Mouse (Mus musculus) urinary bladder, adult 2 months (tissue): ENCODE data around the gene Ros1. TPM values are rescaled to one million over a fixed set of nuclear protein-coding genes. Genes with fewer than 3 reads are reported as not detected.

Experiments
- DNase-seq: peaks from one replicate; pipeline ENCODE4 v3.0.0; 2022; ENCODE audit warnings: low spot score
- polyA plus RNA-seq: library from polyadenylated mRNA; depleted of rRNA; stranded (reverse); fragments of >200 nt; gene quantifications from 2 replicates; pipeline ENCODE4 v1.2.3, GENCODE M21; 2012; rRNA removed

Gene Ros1
- not detected in 2 replicates for polyA plus RNA-seq

DNA sequence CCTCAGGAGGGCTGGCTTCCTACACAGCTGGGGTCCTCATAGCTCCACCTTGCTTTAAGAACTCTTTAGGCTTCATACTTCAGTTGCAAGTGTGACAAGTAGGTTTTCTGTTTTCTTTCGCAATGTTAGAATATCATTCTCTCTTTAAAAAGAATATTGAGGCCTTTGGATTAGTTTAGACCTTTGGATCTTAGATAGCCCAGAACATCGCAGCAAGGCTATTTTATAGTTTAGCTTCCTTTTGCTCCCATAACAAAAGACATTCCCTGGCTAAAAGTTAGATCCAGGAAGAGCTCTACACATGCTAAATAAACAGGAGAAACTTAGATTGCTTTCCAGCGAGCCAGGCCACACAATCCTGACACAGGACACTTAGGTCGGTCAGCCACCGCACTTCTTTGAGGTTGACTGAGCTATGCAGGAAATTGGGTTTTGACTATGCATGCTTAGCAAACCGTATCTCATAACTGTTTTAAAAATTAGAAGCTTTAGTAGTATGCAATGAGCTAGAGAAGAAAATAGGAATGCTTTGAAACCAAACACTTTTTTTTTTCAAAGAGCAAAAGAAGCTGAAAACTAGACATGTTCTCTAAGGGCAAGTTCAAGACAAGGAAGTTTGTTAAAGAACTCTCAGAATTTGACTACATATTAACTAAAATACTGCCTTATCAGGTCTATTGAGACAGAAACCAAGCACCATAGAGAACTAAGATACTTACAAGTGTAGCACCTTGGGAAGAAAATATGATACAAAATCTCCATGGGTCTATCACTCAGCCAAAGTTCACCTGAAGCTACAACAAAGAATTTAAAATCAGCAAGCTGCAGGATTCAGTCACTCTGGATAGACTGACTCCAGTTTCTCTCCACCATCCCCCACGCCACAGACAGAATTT lies at the start of gene Ros1:
TSS of gene Ros1 (minus strand) at position 288 of the 896 bp plus-strand sequence.
- DNase-seq = no peak

- DNase-seq = no peak
These were observed 47.8 kb upstream of the Ros1 start for GRCm38 (mm10) chr10:52242680-52243323.

DNA sequence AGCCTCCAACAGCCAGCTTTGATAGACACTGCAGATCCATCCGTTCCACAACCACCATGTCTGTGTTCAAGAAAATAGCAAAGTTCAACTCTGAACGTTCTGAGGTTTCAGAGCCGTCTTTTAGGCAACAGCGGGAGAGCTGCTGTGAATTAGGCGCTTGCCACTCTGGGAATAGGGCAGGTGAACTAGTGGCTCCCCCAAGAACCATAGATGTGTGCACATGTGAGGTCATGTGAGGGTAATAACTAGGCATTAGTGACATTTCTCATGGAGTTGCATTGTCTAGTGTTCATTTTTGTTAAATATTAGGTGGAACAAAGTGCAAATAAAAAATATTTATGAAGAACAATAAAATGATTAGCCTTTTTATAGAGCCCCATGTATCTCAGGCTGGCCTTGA lies 47.0 kb upstream of the Ros1 start:
- no peak for DNase-seq

DNA sequence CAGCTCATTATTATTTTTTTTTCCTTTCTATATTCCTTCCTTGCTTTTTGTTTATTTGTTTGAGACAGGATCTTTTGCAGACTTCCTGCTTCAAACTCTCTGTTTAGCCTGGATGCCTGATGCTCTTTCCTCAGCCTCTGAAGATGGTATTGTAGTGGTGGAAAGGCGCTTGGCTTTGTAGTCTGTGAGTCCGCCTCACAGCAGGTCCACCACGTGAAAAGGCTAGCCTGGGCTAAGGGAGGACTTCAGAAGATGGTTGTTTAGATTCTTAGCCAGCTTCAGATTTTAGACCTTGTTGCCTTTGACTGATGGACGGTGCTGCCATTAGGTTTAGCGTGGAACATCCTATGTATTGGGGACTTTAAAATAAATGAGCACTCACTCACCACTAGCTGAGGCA lies 40.4 kb upstream of the Ros1 start:
- DNase-seq = no peak

DNA sequence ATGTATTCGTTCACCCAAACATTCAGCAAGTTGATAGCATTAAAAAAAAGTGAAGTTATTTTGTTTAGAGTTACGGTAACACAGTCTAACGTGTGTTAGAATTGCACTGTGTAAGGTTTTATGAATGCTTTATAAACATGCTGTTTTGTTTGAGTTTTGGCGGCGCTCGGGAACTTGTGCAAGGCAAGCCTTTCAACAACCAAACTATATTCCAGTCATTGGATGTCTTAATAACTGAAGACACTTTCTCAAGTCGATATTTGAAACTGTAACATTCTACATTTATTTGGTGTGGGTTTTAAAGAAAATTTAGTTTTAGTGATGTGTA lies 39.6 kb upstream of the Ros1 start:
- DNase-seq = no peak

DNA sequence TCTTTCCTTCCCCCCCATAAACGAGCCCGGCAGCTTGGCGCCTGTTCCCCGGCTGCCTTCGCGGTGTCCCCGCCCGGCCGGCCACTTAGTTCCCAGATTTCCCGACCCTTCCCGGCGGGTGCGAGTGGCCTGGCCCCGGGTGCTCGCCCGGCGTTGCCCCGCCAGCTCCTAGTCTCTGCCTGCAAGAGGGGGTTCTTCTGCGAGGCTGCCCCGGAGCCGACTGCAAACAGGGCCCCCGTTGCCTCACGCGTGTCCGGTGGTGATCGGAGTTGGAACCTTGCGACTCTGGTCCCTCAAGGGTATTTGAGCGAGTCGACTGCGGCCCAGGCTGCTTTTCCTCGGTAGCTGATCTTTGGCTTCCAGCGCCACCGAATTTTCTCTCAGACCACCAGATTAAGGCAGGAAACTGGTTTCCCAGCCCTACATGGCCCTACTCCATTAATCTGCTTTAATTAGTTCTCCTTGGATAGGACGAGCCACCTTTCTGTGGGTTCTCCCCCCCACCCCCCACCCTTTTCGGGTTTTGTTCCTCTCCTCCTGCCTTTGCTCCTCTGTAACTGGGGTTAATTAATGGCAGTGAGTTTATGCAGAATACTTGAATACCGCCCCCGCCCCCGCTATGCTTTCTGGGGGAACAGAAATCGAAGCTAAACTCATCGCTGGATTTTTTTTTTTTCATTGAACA lies 39.1 kb upstream of the Ros1 start:
- DNase-seq = peak; percentile 44

DNA sequence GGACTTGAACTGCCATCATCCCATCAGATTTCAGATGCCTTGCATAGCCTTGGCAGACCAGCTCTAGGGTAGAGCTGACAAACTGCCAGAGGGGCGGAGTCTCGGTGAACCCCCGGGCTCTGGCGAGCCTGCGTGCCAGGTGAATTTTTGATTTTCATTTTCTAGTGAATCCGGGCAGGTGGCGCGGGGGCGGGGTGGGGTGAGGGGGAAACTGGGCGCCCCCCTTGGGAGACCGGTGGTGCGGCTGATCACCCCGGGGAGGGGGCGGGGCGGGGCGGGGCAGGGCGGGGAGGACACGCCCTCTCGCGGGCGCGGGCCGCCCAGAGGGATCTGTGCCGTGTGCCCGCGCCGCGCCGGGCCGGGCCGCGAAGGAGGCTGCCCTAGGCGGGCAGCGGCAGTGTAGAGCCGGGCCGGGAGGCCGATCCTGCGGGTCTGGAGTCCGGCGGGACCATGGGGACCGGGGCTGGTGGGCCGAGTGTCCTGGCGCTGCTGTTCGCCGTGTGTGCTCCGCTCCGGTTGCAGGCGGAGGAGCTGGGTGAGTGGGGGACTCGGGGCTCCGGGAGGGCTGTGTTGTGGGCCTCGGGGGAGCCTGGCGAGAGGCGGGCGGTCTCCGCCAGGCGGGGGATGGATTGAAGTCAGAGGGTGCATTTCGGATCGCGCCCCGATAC lies 38.4 kb upstream of the Ros1 start, which contains the start of gene Dcbld1:
TSS of gene Dcbld1 (plus strand) at position 319 of the 668 bp plus-strand sequence.
- DNase-seq = peak; percentile 49

- DNase-seq = no peak
These were observed 37.4 kb upstream of the Ros1 start for GRCm38 (mm10) chr10:52232196-52233176.

DNA sequence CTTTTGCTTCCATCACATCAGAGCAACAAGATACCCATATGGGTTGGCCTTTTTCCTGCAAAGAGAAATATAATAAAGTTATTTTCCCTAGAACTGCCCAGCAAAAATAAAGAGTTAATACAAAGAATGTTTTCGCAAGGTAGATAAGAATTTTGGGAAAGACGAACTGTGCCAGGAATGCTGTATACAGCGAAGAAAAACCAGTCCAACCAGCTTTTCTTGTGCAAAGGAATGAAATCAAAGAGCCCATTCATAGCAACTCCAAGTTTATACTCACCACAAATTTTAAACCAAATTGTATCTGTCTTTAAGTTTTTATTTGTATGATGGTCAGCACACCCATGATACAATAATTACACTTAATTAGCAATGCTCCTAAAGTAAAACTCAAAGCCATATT lies 24.6 kb upstream of the Ros1 start:
- no peak for DNase-seq

GRCm38 (mm10) chr10:52217564-52217934 lies 22.5 kb upstream of the Ros1 start:
- no peak for DNase-seq

- DNase-seq = peak; percentile 41
These were observed 21.9 kb upstream of the Ros1 start for GRCm38 (mm10) chr10:52216797-52217563.

- DNase-seq = no peak
These were observed 20.3 kb upstream of the Ros1 start for GRCm38 (mm10) chr10:52215267-52215818.

GRCm38 (mm10) chr10:52204006-52204405 lies 9.0 kb upstream of the Ros1 start:
- DNase-seq = no peak

GRCm38 (mm10) chr10:52185900-52186299 lies 9.1 kb downstream of the Ros1 start:
- DNase-seq = no peak

DNA sequence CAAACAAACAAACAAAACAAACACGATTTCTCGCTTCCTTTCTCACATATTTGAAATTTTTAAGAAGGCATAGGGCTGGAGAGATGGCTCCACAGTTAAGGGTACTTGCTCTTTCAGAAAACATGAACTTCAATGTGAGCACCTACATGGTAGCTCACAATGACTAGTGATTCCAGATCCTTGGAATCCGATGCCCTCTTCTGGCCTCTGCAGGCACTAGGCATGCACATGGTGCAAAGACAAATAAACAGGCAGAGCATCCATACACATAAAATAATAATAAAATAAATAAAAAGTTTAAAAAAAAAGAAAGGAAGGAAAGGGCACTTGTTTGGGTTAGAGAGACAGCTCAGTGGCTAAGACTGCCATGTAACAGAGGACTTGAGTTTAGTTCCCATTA lies 12.2 kb downstream of the Ros1 start:
- no peak for DNase-seq

GRCm38 (mm10) chr10:52174376-52174775 lies 20.7 kb downstream of the Ros1 start:
- no peak for DNase-seq

- no peak for DNase-seq
These were observed 24.6 kb downstream of the Ros1 start for GRCm38 (mm10) chr10:52170489-52170888.

GRCm38 (mm10) chr10:52169841-52170240 lies 25.2 kb downstream of the Ros1 start:
- DNase-seq = no peak

GRCm38 (mm10) chr10:52165376-52165775 lies 29.7 kb downstream of the Ros1 start:
- no peak for DNase-seq

GRCm38 (mm10) chr10:52160604-52161003 lies 34.4 kb downstream of the Ros1 start:
- DNase-seq = no peak
